Comparison of ENCODE assay signal across 25 mouse cellular contexts in genomic region chr5:69620899-69621298, GRCm38 (mm10). TPM values are rescaled to one million over a fixed set of nuclear protein-coding genes. Genes with fewer than 3 reads are reported as not detected.
DNase-seq lines count a peak whose midpoint lies in the region; ATAC-seq lines count a peak whose summit lies in the region.
"Had no signal": no experiment of that assay in that cellular context is flagged by ENCODE, and none has a peak within 500 bp of the region (broad histone marks: within the 10 kb centered on the region; RNA-seq: fewer than 3 reads in every experiment).

No protein-coding gene starts in this region.

- no peaks in the 10 kb centered on the region for H3K36me3 ChIP-seq in intestine, embryonic 16.5 days (ENCODE audit: control insufficient read depth, insufficient read depth, low read length)
- no peaks in the 10 kb centered on the region for H3K36me3 ChIP-seq in intestine, embryonic 15.5 days
- H3K36me3 ChIP-seq: embryonic facial prominence, embryonic 12.5 days; embryonic facial prominence, embryonic 15.5 days; G1E; hindbrain, embryonic 12.5 days; hindbrain, embryonic 15.5 days had no signal

- H3K9me3 ChIP-seq in intestine, embryonic 16.5 days (ENCODE audit: control insufficient read depth, low read length) = no peaks in the 10 kb centered on the region
- no peaks in the 10 kb centered on the region for H3K9me3 ChIP-seq in intestine, embryonic 15.5 days
- H3K9me3 ChIP-seq: embryonic facial prominence, embryonic 12.5 days; embryonic facial prominence, embryonic 15.5 days; G1E; hindbrain, embryonic 12.5 days; hindbrain, embryonic 15.5 days had no signal

- H3K27ac ChIP-seq in intestine, embryonic 16.5 days (ENCODE audit: low read length) = no peak overlapping the region
- H3K27ac ChIP-seq in intestine, embryonic 15.5 days = no peak overlapping the region
- H3K27ac ChIP-seq: embryonic facial prominence, embryonic 12.5 days; embryonic facial prominence, embryonic 15.5 days; hindbrain, embryonic 12.5 days; hindbrain, embryonic 15.5 days had no signal

- H3K4me1 ChIP-seq in intestine, embryonic 16.5 days (ENCODE audit: control insufficient read depth, insufficient read depth, low read length) = no peaks in the 10 kb centered on the region
- H3K4me1 ChIP-seq in intestine, embryonic 15.5 days (replicated peaks) = no peaks in the 10 kb centered on the region
- H3K4me1 ChIP-seq: embryonic facial prominence, embryonic 12.5 days; embryonic facial prominence, embryonic 15.5 days; hindbrain, embryonic 12.5 days; hindbrain, embryonic 15.5 days had no signal

- no peak overlapping the region for H3K4me2 ChIP-seq in intestine, embryonic 16.5 days (ENCODE audit: low read depth, low read length)
- no peak overlapping the region for H3K4me2 ChIP-seq in intestine, embryonic 15.5 days (replicated peaks)
- H3K4me2 ChIP-seq: embryonic facial prominence, embryonic 12.5 days; embryonic facial prominence, embryonic 15.5 days; heart, embryonic 11.5 days; hindbrain, embryonic 12.5 days; hindbrain, embryonic 15.5 days had no signal

- peak; percentile 4 for DNase-seq in right cerebral cortex, adult 18-20 months
- no peak for DNase-seq in right cerebral cortex, postnatal 4 days
- DNase-seq in brain, adult 2 months (ENCODE audit: low read depth, low spot score) = peak; percentile 32
- no peak for DNase-seq in heart, adult 18-20 months
- DNase-seq: adrenal gland, postnatal 10 days; adrenal gland, postnatal 36 days; B cell, adult 2 months; cerebellum, adult 11 months; cerebellum, adult 2 months; cerebellum, adult 9-11 months; cerebellum, postnatal 25 days; forebrain, postnatal 0 days; gastrocnemius, postnatal 10 days; gastrocnemius, postnatal 36 days had no signal

- H3K4me3 ChIP-seq in intestine, embryonic 16.5 days (ENCODE audit: low read length) = no peak overlapping the region
- H3K4me3 ChIP-seq in intestine, embryonic 15.5 days (replicated peaks) = no peak overlapping the region
- H3K4me3 ChIP-seq: embryonic facial prominence, embryonic 12.5 days; embryonic facial prominence, embryonic 15.5 days; hindbrain, embryonic 12.5 days; hindbrain, embryonic 15.5 days had no signal

- 31% methylated on average over 1 of the region's 1 CpGs for WGBS in intestine, embryonic 16.5 days
- WGBS in intestine, embryonic 15.5 days = 42% methylated on average over 1 of the region's 1 CpGs

- H3K27me3 ChIP-seq in intestine, embryonic 16.5 days (replicated peaks; ENCODE audit: control insufficient read depth, insufficient read depth, low read length) = no peaks in the 10 kb centered on the region
- no peaks in the 10 kb centered on the region for H3K27me3 ChIP-seq in intestine, embryonic 15.5 days (replicated peaks)
- H3K27me3 ChIP-seq: CH12.LX; embryonic facial prominence, embryonic 12.5 days; embryonic facial prominence, embryonic 15.5 days; hindbrain, embryonic 12.5 days; hindbrain, embryonic 15.5 days had no signal

- 0 out of 2 replicates have a peak, but pooled peaks have one; percentile 36 for ATAC-seq in intestine, embryonic 16.5 days
- ATAC-seq in intestine, embryonic 15.5 days = no peak
- ATAC-seq: forebrain, embryonic 14.5 days; forebrain, postnatal 0 days; Patski had no signal

- no peak overlapping the region for H3K9ac ChIP-seq in intestine, embryonic 16.5 days (ENCODE audit: low read depth, low read length)
- H3K9ac ChIP-seq in intestine, embryonic 15.5 days = no peak overlapping the region
- H3K9ac ChIP-seq: embryonic facial prominence, embryonic 12.5 days; embryonic facial prominence, embryonic 15.5 days; forebrain, postnatal 0 days; hindbrain, embryonic 12.5 days; hindbrain, embryonic 15.5 days had no signal

RNA-seq across cellular contexts. Expression of gene Gnpda2, which starts 28.8 kb away (rescaled TPM):
- polyA plus RNA-seq in intestine, embryonic 16.5 days (2015; fragmentation: Nextera tagmentation; extraction: Ambion mirVana) = 35.7 and 35.8 TPM in 2 replicates
- 30.7 and 38.5 TPM in 2 replicates for polyA plus RNA-seq in intestine, embryonic 15.5 days (2015; fragmentation: Nextera tagmentation; extraction: Ambion mirVana)
- total RNA-seq in heart, adult 18-20 months (2021) = 10 to 100 TPM; 12.2 to 13.0 TPM

Comparison
In these comparisons a context has a peak if more than half of its experiments do, and no peak if none do; other contexts are left out.
1. DNase-seq: peak in right cerebral cortex, adult 18-20 months (single experiment) and brain, adult 2 months (single experiment); none in right cerebral cortex, postnatal 4 days (single experiment) and heart, adult 18-20 months (0 of 2).